8 mouse cellular contexts compared by ENCODE assay signal in the genomic region with DNA sequence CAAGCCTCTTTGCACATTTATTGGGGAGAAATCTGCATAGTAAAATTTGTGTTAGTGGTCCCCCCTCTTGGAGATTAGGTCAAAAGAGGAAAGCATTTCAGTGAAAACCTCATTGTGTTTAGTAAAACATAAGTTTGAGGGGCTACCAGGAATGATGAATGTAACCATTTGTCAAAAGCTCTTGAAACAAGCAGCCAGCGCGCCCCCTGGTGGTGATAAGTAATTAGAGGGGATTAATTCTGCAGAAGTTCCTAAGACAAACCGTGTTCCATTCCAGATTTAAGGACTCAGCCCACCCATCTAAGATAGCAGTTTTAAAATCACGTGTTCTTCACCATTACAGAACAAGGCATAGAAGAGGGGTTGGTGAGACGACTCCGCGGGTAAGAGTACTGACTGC. TPM values are rescaled to one million over a fixed set of nuclear protein-coding genes. Genes with fewer than 3 reads are reported as not detected.
DNase-seq lines count a peak whose midpoint lies in the region; ATAC-seq lines count a peak whose summit lies in the region.

No protein-coding gene starts in this region.

- no peaks in the 10 kb centered on the region for H3K27me3 ChIP-seq in midbrain, embryonic 10.5 days (ENCODE audit: low read depth, poor library complexity, severe bottlenecking)
- H3K27me3 ChIP-seq in midbrain, embryonic 15.5 days (replicated peaks): no peaks in the 10 kb centered on the region
- H3K27me3 ChIP-seq in limb, embryonic 11.5 days (ENCODE audit: control insufficient read depth, insufficient read depth, low read length): no peaks in the 10 kb centered on the region

- H3K9me3 ChIP-seq in midbrain, embryonic 10.5 days (replicated peaks): no peaks in the 10 kb centered on the region
- no peaks in the 10 kb centered on the region for H3K9me3 ChIP-seq in midbrain, embryonic 15.5 days
- no peaks in the 10 kb centered on the region for H3K9me3 ChIP-seq in limb, embryonic 11.5 days (ENCODE audit: control insufficient read depth, low read length)

- H3K9ac ChIP-seq in midbrain, embryonic 15.5 days: no peak overlapping the region
- no peak overlapping the region for H3K9ac ChIP-seq in limb, embryonic 11.5 days (ENCODE audit: low read length)

- ATAC-seq in midbrain, embryonic 15.5 days (replicated peaks): no peak
- ATAC-seq in limb, embryonic 11.5 days (ENCODE audit: insufficient number of reproducible peaks, low FRiP score, low TSS enrichment, low read depth): no peak

- peaks cover 5% of the 10 kb centered on the region for H3K4me1 ChIP-seq in midbrain, embryonic 10.5 days
- no peaks in the 10 kb centered on the region for H3K4me1 ChIP-seq in midbrain, embryonic 15.5 days
- no peaks in the 10 kb centered on the region for H3K4me1 ChIP-seq in limb, embryonic 11.5 days (ENCODE audit: control insufficient read depth, insufficient read depth, low read length)

- H3K27ac ChIP-seq in midbrain, embryonic 10.5 days (replicated peaks): no peak overlapping the region
- H3K27ac ChIP-seq in midbrain, embryonic 15.5 days: no peak overlapping the region
- H3K27ac ChIP-seq in limb, embryonic 11.5 days (replicated peaks; ENCODE audit: low read depth, low read length): no peak overlapping the region

- no peak overlapping the region for H3K4me2 ChIP-seq in midbrain, embryonic 15.5 days
- no peak overlapping the region for H3K4me2 ChIP-seq in limb, embryonic 11.5 days (ENCODE audit: low read depth, severe bottlenecking)

- H3K36me3 ChIP-seq in midbrain, embryonic 10.5 days: peaks cover 6% of the 10 kb centered on the region
- H3K36me3 ChIP-seq in midbrain, embryonic 15.5 days (replicated peaks): peaks cover 11% of the 10 kb centered on the region
- H3K36me3 ChIP-seq in limb, embryonic 11.5 days (ENCODE audit: control insufficient read depth, insufficient read depth, low read length): no peaks in the 10 kb centered on the region

- 19% methylated on average over 7 of the region's 7 CpGs for WGBS in midbrain, embryonic 10.5 days
- WGBS in midbrain, embryonic 15.5 days: 17% methylated on average over 7 of the region's 7 CpGs
- 16% methylated on average over 7 of the region's 7 CpGs for WGBS in limb, embryonic 11.5 days

- DNase-seq in midbrain, embryonic 10.5 days (ENCODE audit: low spot score): peak; percentile 69
- peak; percentile 64 to 70 for DNase-seq in adrenal gland, adult 18-20 months (ENCODE audit: low spot score in 2 of 2)
- peak; percentile 86 for DNase-seq in embryo, embryonic 10 days (ENCODE audit: low spot score)
- DNase-seq in kidney, adult 8-10 months: peak; percentile 49 to 81
- peak; percentile 86 for DNase-seq in limb, embryonic 11.5 days (ENCODE audit: low spot score)
- DNase-seq in retina, postnatal 1 day: peak; percentile 83
- DNase-seq in yolk sac, embryonic 10.5 days (ENCODE audit: low spot score): peak; percentile 62

- no peak overlapping the region for H3K4me3 ChIP-seq in midbrain, embryonic 10.5 days
- no peak overlapping the region for H3K4me3 ChIP-seq in midbrain, embryonic 15.5 days
- H3K4me3 ChIP-seq in limb, embryonic 11.5 days (ENCODE audit: low read depth, low read length): no peak overlapping the region

RNA-seq across cellular contexts. Expression of a gene that starts 35.7 kb away (rescaled TPM):
- 72.6 and 94.9 TPM in 2 replicates for polyA plus RNA-seq in midbrain, embryonic 10.5 days (2016; fragmentation: Nextera tagmentation; extraction: Ambion mirVana)
- polyA plus RNA-seq in midbrain, embryonic 15.5 days (2015; fragmentation: Nextera tagmentation; extraction: Ambion mirVana): 400 and 410 TPM in 2 replicates
- total RNA-seq in adrenal gland, adult 18-20 months (2021): 10 to 100 TPM; 21.3 to 31.3 TPM
- polyA plus RNA-seq in limb, embryonic 11.5 days (2014; fragmentation: Nextera tagmentation; extraction: Ambion mirVana): 49.1 and 51.0 TPM in 2 replicates

RNA-seq across cellular contexts. Expression of a gene that starts 51.7 kb away (rescaled TPM):
- not detected in 2 replicates for polyA plus RNA-seq in midbrain, embryonic 10.5 days (2016; fragmentation: Nextera tagmentation; extraction: Ambion mirVana)
- 1.3 and 1.5 TPM in 2 replicates for polyA plus RNA-seq in midbrain, embryonic 15.5 days (2015; fragmentation: Nextera tagmentation; extraction: Ambion mirVana)
- total RNA-seq in adrenal gland, adult 18-20 months (2021): 10 to 100 TPM; 14.4 to 90.4 TPM
- 0.13 and 0.23 TPM in 2 replicates for polyA plus RNA-seq in limb, embryonic 11.5 days (2014; fragmentation: Nextera tagmentation; extraction: Ambion mirVana)

RNA-seq across cellular contexts. Expression of a gene that starts 54.7 kb away (rescaled TPM):
- not detected in 2 replicates for polyA plus RNA-seq in midbrain, embryonic 10.5 days (2016; fragmentation: Nextera tagmentation; extraction: Ambion mirVana)
- 0.15 TPM in 1 of 2 replicates, not detected in the other for polyA plus RNA-seq in midbrain, embryonic 15.5 days (2015; fragmentation: Nextera tagmentation; extraction: Ambion mirVana)
- total RNA-seq in adrenal gland, adult 18-20 months (2021): not detected
- polyA plus RNA-seq in limb, embryonic 11.5 days (2014; fragmentation: Nextera tagmentation; extraction: Ambion mirVana): not detected in 2 replicates
